Mouse (Mus musculus): Measurements from ENCODE around the gene Ccdc115. TPM values are rescaled to one million over a fixed set of nuclear protein-coding genes. Genes with fewer than 3 reads are reported as not detected.

The Ccdc115 gene
- polyA plus RNA-seq, 1 experiment = 1.2 TPM

GRCm38 (mm10) chr1:34389234-34389891 is 50.1 kb downstream of the Ccdc115 start:
- no peaks in the 10 kb centered on the region for H3K27me3 ChIP-seq (ENCODE audit: control insufficient read depth)

GRCm38 (mm10) chr1:34388849-34389233 is 50.6 kb downstream of the Ccdc115 start:
- Histone ChIP-seq H3K4me1 (ENCODE audit: control insufficient read depth) (no peaks in the 10 kb centered on the region), H3K4me3 (replicated peaks) (no peak overlapping the region), H3K36me3 (ENCODE audit: control insufficient read depth) (no peaks in the 10 kb centered on the region), H3K27me3 (ENCODE audit: control insufficient read depth) (no peaks in the 10 kb centered on the region), H3K9me3 (ENCODE audit: control insufficient read depth, low read length) (no peaks in the 10 kb centered on the region)
- no peak for TF ChIP-seq TAL1 (IDR thresholded peaks at IDR 0.05; ENCODE audit: low read length)
- TF ChIP-seq GATA1 (IDR thresholded peaks at IDR 0.05; ENCODE audit: low read length) = no peak

More at GRCm38 (mm10) chr1:34389234-34389891, 50.1 kb downstream of the Ccdc115 start:
- no peaks in the 10 kb centered on the region for H3K9me3 ChIP-seq (ENCODE audit: control insufficient read depth, low read length)
- no peaks in the 10 kb centered on the region for H3K4me1 ChIP-seq (ENCODE audit: control insufficient read depth)
- H3K36me3 ChIP-seq (ENCODE audit: control insufficient read depth) = no peaks in the 10 kb centered on the region
- H3K4me3 ChIP-seq (replicated peaks) = no peak overlapping the region
- TF ChIP-seq TAL1 (IDR thresholded peaks at IDR 0.05; ENCODE audit: low read length) (no peak), GATA1 (IDR thresholded peaks at IDR 0.05; ENCODE audit: low read length) (no peak)

GRCm38 (mm10) chr1:34387346-34388327 is 51.8 kb downstream of the Ccdc115 start:
- Histone ChIP-seq H3K36me3 (ENCODE audit: control insufficient read depth) (no peaks in the 10 kb centered on the region), H3K4me3 (replicated peaks) (no peak overlapping the region), H3K9me3 (ENCODE audit: control insufficient read depth, low read length) (no peaks in the 10 kb centered on the region), H3K27me3 (ENCODE audit: control insufficient read depth) (no peaks in the 10 kb centered on the region), H3K4me1 (ENCODE audit: control insufficient read depth) (no peaks in the 10 kb centered on the region)
- TF ChIP-seq TAL1 (IDR thresholded peaks at IDR 0.05; ENCODE audit: low read length) (no peak), GATA1 (IDR thresholded peaks at IDR 0.05; ENCODE audit: low read length) (no peak)

Other genes starting within 250 kb of the Ccdc115 start
- gene Imp4, start 179 bp upstream of the Ccdc115 start, polyA plus RNA-seq (2012) = 2.2 and 2.8 TPM in 2 replicates
- 1.4 and 1.5 TPM in 2 replicates for gene Ptpn18, start 20.1 kb upstream of the Ccdc115 start, polyA plus RNA-seq (2012)
- gene Prss39, start 58.7 kb upstream of the Ccdc115 start, polyA plus RNA-seq (2012) = not detected in 2 replicates
- gene Cfc1, start 96.0 kb upstream of the Ccdc115 start, polyA plus RNA-seq (2012) = not detected in 2 replicates
- not detected in 2 replicates for gene Prss40, start 121.3 kb upstream of the Ccdc115 start, polyA plus RNA-seq (2012)
- gene Amer3, start 140.0 kb upstream of the Ccdc115 start, polyA plus RNA-seq (2012) = not detected in 2 replicates